Mouse (Mus musculus): Measurements from ENCODE around the gene Cxcr5. TPM values are rescaled to one million over a fixed set of nuclear protein-coding genes. Genes with fewer than 3 reads are reported as not detected.
"Not testable (repeated sequence)": the region's sequence is repeated elsewhere in the genome, so short reads cannot be mapped to it uniquely, and the experiment has no call there.

The Cxcr5 gene
- total RNA-seq, 2 experiments from 2014 or later, result not detected

DNA sequence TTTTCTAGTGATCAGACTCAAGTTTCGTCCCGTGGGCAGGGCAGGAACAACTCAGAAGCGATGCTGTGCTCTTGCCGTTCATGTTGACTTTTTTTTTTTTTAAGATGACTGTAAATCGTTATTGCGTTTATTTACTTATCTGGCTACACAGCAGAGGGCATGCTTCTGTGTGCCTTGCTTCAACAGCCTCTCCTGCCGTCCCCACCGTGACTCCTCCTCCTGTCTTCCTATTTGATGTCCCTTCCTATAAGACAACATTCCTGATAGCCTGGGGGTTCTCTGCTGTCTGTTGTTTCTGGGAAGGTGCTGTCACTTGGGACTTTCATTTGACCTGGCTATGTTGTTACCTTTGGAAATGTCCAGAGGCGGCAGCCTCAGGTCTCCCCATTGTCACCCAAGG, 26.9 kb upstream of the Cxcr5 start:
- no peak for DNase-seq (ENCODE audit: low spot score)

DNA sequence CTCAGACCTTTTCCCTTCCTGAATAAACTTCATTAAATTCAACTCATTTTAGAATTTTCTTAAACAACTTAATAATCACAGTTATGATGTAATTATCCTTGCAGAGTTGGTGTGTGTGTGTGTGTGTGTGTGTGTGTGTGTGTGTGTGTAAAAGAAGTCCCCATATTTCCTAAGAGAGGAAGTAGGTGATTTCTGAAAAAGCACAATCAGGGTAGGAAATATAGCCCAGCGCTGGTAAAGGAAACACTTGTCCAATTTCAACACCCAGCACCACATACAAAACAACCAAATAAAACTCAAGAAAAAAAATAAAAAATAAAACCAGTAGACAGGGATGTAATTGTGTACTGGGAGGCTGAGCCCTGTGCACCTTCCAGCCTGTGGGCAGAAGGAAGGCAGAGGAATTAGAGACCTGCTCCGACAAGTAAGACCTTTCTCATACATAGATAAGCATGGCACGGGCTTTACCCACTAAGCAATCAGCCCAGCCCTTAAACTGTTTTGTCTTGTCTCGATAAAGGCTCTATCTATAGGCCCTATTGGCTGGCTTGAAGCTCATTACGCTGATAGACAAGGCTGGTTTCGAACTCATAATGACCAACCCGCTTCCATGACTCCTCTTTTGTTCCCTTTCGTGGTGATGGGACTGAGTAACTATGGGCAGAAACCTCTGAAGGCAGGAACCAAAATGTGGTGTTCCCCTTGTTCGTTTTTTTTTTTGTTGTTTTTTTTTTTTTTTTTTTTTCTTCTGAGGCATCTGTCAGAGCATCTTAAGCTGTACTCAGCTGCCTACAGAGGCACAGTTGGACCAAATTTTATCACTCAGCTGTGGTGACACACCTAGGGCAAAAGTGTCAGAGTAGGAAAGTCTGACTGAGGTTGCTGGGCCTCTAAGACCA, 25.8 kb upstream of the Cxcr5 start:
- no peak for DNase-seq (ENCODE audit: low spot score)

DNA sequence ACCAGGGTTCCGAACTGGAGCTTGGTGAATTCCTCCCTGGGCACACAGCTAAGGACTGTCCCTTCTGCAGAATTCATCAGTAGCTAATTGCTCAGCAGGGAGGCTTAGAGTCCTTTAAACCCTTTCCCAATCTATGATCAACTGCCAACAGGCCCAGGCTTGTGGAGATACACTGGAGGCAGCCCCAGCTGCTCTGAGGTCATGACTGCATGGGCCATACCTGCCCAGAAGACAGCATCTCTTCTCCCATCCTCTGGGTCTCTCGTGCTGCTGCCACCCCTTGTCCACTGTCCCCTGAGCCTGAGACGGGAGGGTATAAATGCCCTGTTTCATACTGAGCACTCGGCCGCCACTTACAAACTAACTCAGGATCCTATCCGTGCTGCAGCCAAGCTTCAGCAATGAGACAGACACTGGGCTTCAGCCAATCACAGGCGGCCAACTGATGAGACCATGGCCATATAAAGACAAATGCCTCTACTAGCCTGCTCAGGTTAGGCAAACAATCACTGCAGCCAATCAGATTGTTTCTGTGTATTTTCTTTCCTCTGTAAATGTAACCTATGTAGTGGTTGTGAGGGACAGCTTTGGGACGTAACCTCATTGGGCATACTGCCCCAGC, 25.1 kb upstream of the Cxcr5 start:
- DNase-seq (ENCODE audit: low spot score), result no peak

DNA sequence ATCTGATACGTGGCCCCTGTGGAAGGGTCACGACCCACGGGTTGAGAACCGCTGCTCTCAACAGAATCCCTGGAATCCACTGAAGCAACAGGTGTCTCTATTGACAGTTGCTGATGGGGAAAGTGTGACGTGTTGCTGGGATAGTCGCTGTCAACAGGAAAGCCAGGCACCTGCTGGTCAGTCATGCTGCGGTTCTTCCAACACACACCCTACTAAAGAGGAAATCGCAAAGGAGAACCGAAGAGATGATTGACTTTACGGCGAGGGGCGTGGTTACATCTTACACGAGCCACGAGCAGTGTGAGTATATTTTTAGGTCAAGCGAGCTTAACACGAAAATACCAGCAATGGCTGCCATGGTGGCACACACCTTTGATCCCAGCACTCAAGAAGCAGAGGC, 20.7 kb upstream of the Cxcr5 start:
- DNase-seq (ENCODE audit: low spot score), result no peak

DNA sequence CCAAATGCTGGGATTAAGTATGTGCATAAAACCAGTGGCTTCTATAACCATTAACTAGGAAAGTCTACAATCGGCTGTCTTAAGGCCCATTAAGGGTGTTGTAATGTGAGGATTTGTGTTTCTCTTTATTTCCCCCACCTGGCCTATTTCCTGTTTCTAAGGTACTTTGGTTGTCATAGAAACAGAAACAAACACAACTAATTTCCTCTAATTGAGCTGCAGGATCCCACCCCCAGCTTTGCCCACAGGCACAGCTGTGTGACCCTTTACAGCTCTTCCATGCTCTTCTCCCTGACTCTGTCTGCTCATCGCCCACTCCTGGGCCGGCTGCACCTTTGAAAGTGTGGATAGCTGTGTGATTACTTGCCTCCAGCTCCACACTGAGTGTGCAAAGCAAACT, 19.7 kb upstream of the Cxcr5 start:
- DNase-seq (ENCODE audit: low spot score), result no peak

DNA sequence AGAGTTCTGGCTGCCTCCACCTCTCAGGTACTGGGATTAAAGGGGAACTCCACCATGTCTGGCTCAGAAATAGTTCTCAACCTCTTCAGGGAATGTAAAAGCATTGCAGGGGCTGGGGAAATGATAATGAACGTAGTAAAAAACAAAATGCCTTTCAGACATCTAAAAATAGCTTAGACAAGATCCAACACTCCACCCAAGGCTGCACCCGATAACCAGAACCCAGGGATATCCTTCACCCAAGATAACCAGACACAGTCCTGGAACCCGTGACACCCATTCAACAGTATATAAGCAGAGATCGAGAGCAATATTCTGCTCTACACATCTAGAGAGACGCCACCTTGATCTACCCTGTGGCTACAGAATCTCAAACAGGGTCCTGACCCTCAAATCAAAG, 18.4 kb upstream of the Cxcr5 start:
- no peak for DNase-seq (ENCODE audit: low spot score)

DNA sequence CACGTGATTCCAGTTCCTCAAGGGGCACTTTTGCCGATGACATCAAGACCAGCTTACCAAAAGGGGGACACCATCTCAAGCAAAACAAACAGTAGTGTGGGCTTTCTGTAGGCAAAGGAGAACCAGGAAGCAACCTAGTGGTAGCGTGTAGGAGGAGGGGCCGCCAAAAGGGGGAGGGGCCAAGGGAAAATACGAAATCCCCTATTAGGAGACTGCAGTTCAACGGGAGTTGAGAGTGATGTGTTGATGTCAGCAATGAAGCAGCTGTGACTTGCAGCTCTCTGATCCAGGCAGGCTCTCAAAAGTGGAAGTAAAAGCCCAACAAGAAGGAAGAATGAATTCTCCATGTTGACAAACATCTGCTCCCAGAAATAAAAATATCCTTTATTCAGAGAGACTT, 17.7 kb upstream of the Cxcr5 start:
- peak; percentile 13 for DNase-seq (ENCODE audit: low spot score)

DNA sequence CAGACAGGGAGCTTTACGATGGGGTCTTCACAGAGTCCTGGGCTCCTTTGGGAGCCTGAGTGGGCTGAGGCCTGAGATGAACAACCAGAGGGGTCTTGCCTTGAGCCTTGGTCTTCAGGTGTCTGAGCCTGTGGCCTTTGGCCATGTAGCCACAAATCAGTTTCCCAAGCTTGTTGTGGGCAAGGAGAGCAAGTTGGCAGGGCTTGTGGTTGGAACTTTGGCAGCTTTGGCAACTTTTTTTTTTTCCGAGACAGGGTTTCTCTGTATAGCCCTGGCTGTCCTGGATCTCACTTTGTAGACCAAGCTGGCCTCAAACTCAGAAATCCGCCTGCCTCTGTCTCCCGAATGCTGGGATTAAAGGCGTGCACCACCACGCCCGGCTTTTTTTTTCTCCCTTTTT, 14.4 kb upstream of the Cxcr5 start:
- not testable (repeated sequence) for DNase-seq (ENCODE audit: low spot score)

DNA sequence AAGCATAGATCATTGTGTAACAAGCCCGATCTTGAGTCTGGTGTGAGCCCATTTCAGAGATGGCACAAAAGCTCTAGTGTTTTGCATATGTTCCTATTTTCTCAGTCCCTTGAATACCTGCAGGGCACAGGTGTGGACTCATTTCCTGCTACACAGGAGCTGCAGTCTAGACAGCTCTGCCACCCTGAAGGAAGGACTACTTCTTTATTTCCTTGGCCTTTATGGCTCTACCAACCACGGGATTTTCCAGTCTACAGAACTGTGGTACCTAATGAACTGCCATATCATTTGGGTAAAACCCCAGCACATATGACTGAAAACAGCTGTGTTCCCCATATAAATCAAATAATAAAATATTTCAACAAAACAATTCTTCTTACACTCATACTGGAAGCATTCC, 13.4 kb upstream of the Cxcr5 start:
- no peak for DNase-seq (ENCODE audit: low spot score)

DNA sequence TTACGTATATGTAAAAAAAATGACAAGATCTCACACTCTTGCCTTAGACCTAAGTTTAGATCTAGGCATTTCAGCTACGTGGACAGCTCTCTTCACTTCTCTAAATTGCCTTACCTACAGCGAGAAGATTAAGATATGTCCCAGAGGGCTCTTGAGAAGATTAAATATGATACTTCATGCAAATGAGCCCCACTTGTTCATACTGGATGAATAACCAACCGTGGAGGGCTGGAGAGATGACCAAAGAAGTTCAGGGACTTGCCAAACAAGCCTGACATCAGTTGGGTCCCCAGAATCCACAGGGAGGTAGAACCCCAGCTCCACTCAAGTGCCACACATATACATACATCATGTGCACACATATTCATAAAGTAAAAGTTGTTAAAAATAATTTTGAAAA, 11.6 kb upstream of the Cxcr5 start:
- DNase-seq (ENCODE audit: low spot score), result no peak

DNA sequence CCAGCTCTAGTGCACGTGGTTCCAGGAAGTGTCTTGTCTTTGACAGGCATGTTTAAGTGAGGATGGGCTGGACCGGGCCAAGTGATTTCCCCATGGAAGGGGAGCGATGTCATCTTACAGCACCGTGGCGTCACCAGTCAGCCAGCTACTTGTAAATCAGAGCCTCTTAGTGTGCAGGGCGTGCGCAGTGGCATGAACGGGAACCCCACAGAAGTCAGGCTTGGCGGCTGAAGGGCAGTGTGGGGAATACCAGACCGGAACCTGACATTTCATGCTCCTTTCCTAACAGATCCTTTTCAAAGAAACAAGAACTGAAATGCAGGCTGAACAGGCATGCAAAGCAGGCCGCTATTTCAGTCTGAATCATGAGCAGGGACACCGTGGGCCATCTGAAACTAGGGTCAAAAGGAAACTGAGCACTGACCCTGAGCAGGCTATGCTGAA, 9.3 kb upstream of the Cxcr5 start:
- no peak for DNase-seq (ENCODE audit: low spot score)

DNA sequence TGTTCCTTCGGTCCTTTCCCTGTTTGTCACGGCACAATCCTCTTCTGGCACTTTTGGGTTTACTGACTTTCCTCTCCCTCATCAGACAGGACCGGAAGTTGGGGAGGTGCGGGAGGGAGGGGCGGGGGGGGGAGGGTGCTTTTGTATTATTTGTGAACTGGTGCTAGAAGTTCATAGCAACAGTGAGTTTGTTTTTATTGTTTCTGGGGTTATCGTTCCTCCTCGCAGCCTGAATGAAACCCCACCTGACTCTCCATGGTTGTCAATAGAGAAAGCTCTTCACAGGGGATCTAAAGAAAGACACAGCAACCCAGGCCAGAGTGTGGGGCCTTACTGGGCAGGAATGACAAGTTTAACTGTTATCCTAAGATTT, 6.4 kb upstream of the Cxcr5 start:
- DNase-seq (ENCODE audit: low spot score), result no peak

DNA sequence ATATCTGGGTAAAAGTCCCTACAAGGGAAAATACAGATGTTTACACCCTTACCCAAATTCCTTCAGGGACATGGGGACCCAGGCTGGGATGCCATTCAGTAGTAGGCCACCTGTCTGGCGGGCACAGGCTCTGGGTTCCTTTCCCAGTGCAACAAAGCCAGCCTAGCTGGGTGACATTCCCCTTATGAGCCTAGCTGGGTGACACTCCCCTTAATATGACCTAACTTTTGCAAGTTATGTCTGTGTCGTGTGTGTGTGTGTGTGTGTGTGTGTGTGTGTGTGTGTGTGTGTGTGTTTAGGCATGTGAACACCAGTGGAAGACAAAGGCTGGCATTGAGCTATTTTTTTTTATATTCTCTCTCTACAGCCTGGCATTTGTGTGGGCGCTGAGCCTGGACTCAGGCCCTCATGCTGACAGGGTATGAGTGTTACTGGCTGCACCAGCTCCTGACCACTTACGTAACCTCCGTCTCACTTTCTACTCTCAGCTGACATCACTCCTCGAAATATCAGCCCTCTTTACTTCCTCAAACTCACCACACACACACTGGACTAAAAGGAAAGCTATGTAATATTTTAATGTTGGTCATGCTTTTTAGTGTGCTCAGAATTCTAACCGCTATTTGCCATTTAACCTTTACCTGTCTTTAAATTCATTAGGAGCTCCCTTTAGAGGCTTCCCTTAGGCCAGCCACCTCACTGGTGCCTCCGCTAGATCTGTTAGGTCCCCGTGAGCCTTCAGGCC, 5.8 kb upstream of the Cxcr5 start:
- peak; percentile 71 for DNase-seq (ENCODE audit: low spot score)

DNA sequence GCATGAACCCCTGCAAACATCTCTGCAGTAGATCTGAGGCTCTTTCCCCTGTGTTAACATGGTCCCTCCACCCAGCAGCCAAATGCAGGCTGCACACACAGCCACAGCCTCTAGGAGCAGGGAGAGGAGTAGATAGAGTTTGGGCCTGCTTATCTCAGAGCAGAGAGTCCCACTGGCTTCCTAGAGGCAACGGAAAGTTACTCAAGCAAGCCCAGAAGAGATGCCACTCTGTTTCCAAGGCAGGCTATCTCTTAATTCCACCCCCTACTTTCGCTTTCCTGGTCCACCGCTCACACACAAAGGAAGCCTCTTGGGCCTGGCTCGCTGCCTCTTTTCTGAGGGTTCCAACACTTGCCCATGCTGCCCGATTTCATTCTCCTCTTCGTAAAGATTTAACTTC, 3.7 kb upstream of the Cxcr5 start:
- DNase-seq (ENCODE audit: low spot score), result no peak

DNA sequence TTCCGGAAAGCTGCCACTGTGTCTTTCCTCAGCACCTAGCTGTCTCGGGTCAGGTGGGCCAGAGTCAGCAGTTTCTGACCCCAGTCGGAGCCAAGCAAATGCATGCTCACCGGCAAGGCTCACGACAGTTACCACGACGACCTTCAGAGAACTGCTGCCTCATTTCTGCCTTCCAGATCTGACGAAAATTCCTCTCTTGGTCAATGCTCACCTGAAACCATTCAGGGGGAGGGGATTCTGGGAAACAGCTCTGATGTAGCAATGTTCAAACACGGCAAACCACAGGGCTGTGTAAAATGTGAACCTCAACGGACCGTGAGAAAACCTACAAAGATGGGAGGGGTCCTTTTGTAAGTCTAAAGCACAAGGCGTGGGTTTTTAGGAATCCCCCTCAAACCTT, 1.3 kb upstream of the Cxcr5 start:
- no peak for DNase-seq (ENCODE audit: low spot score)

DNA sequence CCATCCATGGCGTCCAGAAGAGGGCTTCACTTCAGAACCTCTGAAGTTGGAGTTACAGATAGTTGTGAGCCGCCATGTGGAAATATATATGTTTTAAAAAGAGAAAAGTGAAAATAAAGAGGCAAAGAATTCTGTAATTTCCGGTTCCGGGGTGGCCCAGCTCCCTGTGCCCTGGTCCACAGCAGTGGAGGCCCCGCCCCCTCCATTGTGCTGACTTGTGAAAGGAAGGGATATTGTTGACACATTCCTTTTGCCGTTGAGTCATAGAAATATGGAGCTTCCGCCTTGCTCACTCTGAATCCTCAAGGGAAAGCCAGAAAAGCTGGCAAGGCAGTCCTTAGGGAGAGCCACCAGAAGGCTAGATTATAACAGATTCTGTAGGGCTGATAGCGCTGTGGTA, 9.5 kb downstream of the Cxcr5 start:
- DNase-seq (ENCODE audit: low spot score), result no peak

DNA sequence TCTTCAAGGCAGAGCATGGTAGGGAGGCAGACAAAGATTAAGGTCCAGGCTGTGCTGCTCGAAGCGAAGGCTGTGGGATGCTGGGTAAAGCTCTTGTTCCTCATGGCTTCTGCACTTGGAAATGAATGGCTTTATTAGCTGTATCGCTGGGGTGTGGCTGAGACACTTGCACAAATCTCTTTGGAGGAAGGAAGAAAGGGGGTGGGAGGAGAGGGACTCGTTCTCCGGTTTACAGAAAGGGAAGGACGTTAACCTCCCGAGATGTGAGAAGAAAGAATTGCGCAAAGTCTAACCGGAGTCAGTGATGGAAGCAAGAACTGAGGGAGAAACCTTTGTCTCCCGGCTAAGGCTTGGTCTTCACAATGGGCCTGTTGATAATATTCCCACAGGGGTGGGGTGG, 10.5 kb downstream of the Cxcr5 start:
- no peak for DNase-seq (ENCODE audit: low spot score)

DNA sequence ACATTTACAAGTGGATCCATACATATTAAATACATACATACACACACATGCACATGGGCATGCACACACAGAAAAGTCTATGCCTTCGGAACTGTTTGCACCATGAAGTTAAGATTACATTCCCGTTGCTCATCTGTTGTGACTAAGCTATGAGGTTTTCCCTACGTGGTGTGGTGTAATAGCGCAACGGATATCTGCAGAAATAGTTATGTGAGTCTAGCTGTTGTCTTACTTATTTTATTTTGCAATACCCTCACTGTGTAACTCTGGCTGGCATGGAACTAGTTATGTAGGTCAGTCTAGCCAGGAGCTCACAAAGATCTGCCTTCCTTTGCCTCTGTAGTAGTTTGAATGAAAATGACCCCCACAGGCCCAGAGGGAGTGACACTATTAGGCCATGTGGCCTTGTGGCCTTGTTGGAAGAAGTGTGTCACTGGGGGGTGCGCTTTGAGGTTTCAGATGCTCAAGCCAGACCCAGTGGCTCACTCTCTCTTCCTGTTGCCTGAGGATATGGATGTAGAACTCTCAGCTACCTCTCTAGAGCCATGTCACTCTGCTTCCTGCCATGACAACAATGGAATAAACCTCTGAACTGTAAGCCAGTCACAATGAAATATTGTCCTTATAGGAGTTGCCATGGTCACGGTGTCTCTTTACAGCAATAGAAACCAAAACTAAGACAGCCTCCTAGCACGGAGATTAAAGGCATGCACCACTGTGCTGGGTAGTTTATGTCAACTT, 13.1 kb downstream of the Cxcr5 start:
- no peak for DNase-seq (ENCODE audit: low spot score)

DNA sequence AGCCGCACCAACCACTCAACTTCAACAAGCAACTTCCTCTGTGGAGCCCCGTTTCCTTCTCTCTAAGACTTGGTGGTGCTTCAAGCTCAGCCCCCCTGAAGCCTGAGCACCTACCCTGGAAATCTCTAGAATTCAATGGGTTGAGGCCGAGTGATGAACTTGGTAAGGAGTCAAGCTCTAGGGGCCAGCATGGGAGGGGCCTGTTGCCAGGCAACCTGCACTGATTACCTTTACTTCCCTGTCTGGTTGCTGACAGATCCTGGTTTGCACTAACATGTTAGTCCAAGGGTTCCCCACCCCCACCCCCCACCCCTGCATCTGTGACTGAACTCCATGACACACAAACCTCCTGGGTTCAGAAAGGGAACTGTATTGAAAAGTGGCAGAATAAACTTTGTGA, 16.7 kb downstream of the Cxcr5 start:
- no peak for DNase-seq (ENCODE audit: low spot score)

DNA sequence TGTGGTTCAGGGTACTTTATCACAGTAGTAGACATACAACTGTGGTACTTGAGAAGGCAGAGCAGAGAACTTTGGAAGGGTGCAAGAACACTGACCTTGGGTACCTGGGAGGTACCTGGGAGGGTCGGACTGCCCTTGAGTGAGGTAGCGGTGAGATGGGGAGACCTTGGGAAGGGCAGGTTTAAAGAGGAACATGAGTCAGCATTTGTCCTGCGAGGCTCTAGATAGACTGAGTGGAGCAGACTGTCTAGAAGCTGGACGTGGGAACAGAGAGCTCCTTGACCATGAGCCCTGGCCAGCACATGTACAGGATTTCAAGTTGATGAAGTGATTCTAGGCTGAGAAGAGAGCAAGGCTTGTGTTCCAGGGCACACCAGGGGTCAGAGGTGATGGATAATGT, 19.3 kb downstream of the Cxcr5 start:
- DNase-seq (ENCODE audit: low spot score), result no peak

DNA sequence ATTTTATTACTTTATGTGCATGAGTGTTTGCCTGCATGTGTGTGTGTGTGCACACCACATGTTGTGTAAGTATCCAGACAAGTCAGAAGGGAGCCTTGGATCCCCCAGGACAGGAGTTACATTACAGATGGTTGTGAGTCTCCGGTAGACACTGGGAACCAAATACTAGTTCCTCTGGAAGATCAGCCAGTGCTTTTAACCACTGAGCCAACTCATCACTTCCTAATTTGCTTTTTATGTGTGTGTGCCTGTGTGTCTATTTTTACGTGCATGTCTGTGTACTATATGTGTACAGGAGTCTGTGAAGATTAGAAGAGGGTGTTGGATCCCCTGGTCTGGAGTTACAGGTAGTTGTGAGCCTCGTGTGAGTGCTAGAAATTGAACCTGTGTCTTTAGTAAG, 21.0 kb downstream of the Cxcr5 start:
- DNase-seq (ENCODE audit: low spot score), result no peak

Data from gastrocnemius, adult 18-20 months (tissue).